ENCODE assay signal across 8 mouse cellular contexts in genomic region chr16:94724061-94724596, GRCm38 (mm10).
DNase-seq lines count a peak whose midpoint lies in the region; ATAC-seq and TF ChIP-seq lines count a peak whose summit lies in the region.

No protein-coding gene starts in this region.

- TF ChIP-seq CTCF in left cerebral cortex, adult 2 months (IDR thresholded peaks at IDR 0.05), result no peak; the same call in 1 of the 2 replicates

- intact Hi-C loops in left cerebral cortex, adult 2 months (cut with DNase I), result loop anchor here (1.0 to 5.0 kb wide), 2 partner anchors 198 to 273 kb away; partner anchors contain the start of genes Kcnj6 and Vps26c

- ATAC-seq in activated CD4-positive, CD25-positive, alpha-beta regulatory T cell, adult 4 months, result peak; percentile 91

- peak; percentile 42 to 75 for DNase-seq in cerebellum, postnatal 4 days (ENCODE audit: low spot score in 2 of 2)
- peak; percentile 29 to 36 for DNase-seq in gastrocnemius, adult 8-10 months (ENCODE audit: low spot score in 2 of 2)
- peak; percentile 74 for DNase-seq in hindlimb bud, embryonic 11.5 days (ENCODE audit: extremely low spot score, low read depth, low spot score)
- DNase-seq in left cerebral cortex, adult 2 months (ENCODE audit: extremely low spot score in 1 of 2, low spot score in 2 of 2), result peak; percentile 82 to 85
- peak; percentile 75 to 80 for DNase-seq in lung, postnatal 4 days
- peak; percentile 95 for DNase-seq in retina, postnatal 1 day
- peak; percentile 52 for DNase-seq in urinary bladder, adult 2 months (ENCODE audit: low spot score)

- H3K4me3 ChIP-seq in left cerebral cortex, adult 2 months, result peak overlapping the region; percentile 55

- H3K27ac ChIP-seq in left cerebral cortex, adult 2 months, result peak overlapping the region; percentile 98

Comparison
In these comparisons a context has a peak if more than half of its experiments do, and no peak if none do; other contexts are left out.
1. Peak in every context shown above with its lines: DNase-seq, ATAC-seq, H3K4me3 ChIP-seq and H3K27ac ChIP-seq.
2. DNase-seq: peak in every context shown above with its lines; median percentile 95 in retina, postnatal 1 day; 84 in left cerebral cortex, adult 2 months; 78 in lung, postnatal 4 days; 74 in hindlimb bud, embryonic 11.5 days; 58 in cerebellum, postnatal 4 days; 52 in urinary bladder, adult 2 months; 32 in gastrocnemius, adult 8-10 months.